Mouse (Mus musculus) bone marrow macrophage, adult 2 months (primary cell): ENCODE results near the gene Abca2.

ENCODE experiments used
- CTCF ChIP-seq: IDR thresholded peaks from 2 replicates; pipeline ENCODE4 v1.5.1; 2012; ENCODE audit warnings: low read depth, mild to moderate bottlenecking, low read length, moderate library complexity
- POLR2A ChIP-seq: IDR thresholded peaks from 2 replicates; pipeline ENCODE4 v1.6.1; 2012; ENCODE audit warnings: mild to moderate bottlenecking, low read depth, low read length, borderline replicate concordance

DNA sequence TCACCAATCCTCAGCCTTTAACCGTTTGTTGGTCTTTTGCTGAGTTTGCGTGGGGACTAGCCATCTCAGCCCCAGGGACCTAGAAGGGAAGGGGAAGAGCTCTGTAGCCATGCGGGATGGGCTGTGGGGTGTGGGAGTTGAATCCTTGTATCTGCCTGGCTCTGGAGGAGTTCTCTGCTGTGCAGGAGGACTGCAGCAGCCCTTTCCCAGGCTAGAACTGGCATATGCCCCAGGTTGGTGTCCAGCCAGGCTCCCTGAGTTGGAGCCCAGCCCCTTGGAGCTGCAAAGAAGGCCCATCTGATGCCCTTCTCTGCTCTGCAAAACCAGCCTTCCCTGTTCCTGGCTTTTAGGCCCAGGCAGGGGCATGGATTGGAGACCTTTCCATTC is 31.9 kb upstream of the Abca2 start:
- no peak for TF ChIP-seq CTCF
- TF ChIP-seq POLR2A = no peak
